Mouse (Mus musculus): Measurements from ENCODE around the gene Rdh12.

GRCm38 (mm10) chr12:79235485-79236080, 26.9 kb downstream of the Rdh12 start:
- TF ChIP-seq POLR2A (IDR thresholded peaks at IDR 0.05; ENCODE audit: borderline replicate concordance, low read depth, low read length) (no peak), CTCF (IDR thresholded peaks at IDR 0.05; ENCODE audit: low read depth, low read length) (no peak)
